Mouse (Mus musculus) heart, embryonic 14.5 days (tissue): ENCODE data around the gene Hoxc5. TPM values are rescaled to one million over a fixed set of nuclear protein-coding genes. Genes with fewer than 3 reads are reported as not detected.

Experiments used
- ATAC-seq: fragments of 200-750 bp; cut with Nextera tagmentation; 2 replicates; pipeline ENCODE4 v1.8.0; 2017; ENCODE audit warnings: low read depth, moderate TSS enrichment; ENCODE audit not compliant: insufficient number of reproducible peaks, insufficient read depth, low FRiP score
- H3K27ac ChIP-seq, 2 experiments: fragments of 200-500 bp in 1 of 2; fragments of 300-500 bp in 1 of 2; sonication (generic) in 1 of 2; replicated peaks in 1 of 2; 2 replicates each; pipeline ENCODE4 v1.5.1; 2012 to 2014; ENCODE audit warnings: low read depth in 2 of 2, low read length in 2 of 2, control low read depth in 1 of 2, mild to moderate bottlenecking in 1 of 2, mixed read lengths in 1 of 2; ENCODE audit not compliant: control insufficient read depth in 1 of 2, insufficient read depth in 1 of 2
- H3K27me3 ChIP-seq: fragments of 300-500 bp; sonication (generic); 2 replicates; pipeline ENCODE4 v1.6.1; 2014; ENCODE audit warnings: mild to moderate bottlenecking, low read length, control low read depth; ENCODE audit not compliant: control insufficient read depth, insufficient read depth
- H3K36me3 ChIP-seq: fragments of 300-500 bp; sonication (generic); 2 replicates; pipeline ENCODE4 v1.6.1; 2014; ENCODE audit warnings: mild to moderate bottlenecking, control low read depth, low read length, mixed read lengths; ENCODE audit not compliant: control insufficient read depth, insufficient read depth
- H3K4me1 ChIP-seq, 2 experiments: fragments of 200-500 bp in 1 of 2; fragments of 300-500 bp in 1 of 2; sonication (generic) in 1 of 2; 2 replicates each; pipeline ENCODE4 v1.6.1; 2012 to 2014; ENCODE audit warnings: low read length in 2 of 2, control low read depth in 1 of 2, mixed read lengths in 1 of 2; ENCODE audit not compliant: control insufficient read depth in 2 of 2, insufficient read depth in 2 of 2
- H3K4me2 ChIP-seq: fragments of 300-500 bp; sonication (generic); 2 replicates; pipeline ENCODE4 v1.6.1; 2014; ENCODE audit warnings: mild to moderate bottlenecking, low read length
- H3K4me3 ChIP-seq, 2 experiments: fragments of 200-500 bp in 1 of 2; fragments of 300-500 bp in 1 of 2; sonication (generic) in 1 of 2; 2 replicates each; pipeline ENCODE4 v1.5.1; 2012 to 2014; ENCODE audit warnings: low read length in 2 of 2, mild to moderate bottlenecking in 2 of 2, control low read depth in 1 of 2, low read depth in 1 of 2, moderate library complexity in 1 of 2; ENCODE audit not compliant: control insufficient read depth in 1 of 2, insufficient read depth in 1 of 2
- H3K9ac ChIP-seq: fragments of 300-500 bp; sonication (generic); 2 replicates; pipeline ENCODE4 v1.6.1; 2014; ENCODE audit warnings: mild to moderate bottlenecking, low read length
- H3K9me3 ChIP-seq: fragments of 300-500 bp; sonication (generic); 2 replicates; pipeline ENCODE4 v1.6.1; 2016; ENCODE audit warnings: low read length, control low read depth; ENCODE audit not compliant: control insufficient read depth
- WGBS: fragments of 180-500 bp; shearing (Covaris S2); extraction: QIAGEN DNeasy Blood & Tissue Kit; methylation state at CpG from one replicate; pipeline ENCODE4 v1.1.7; 2014; 5-methylcytosine and 5-hydroxymethylcytosine counted together
- polyA plus RNA-seq: library from polyadenylated mRNA; unstranded; fragments of >200 nt; fragmentation: Nextera tagmentation; extraction: Ambion mirVana; gene quantifications from 2 replicates; pipeline ENCODE4 v1.2.1, GENCODE M21; 2014

The Hoxc5 gene
- polyA plus RNA-seq, 1 experiment from 2014 or later, result 0.07 TPM

DNA sequence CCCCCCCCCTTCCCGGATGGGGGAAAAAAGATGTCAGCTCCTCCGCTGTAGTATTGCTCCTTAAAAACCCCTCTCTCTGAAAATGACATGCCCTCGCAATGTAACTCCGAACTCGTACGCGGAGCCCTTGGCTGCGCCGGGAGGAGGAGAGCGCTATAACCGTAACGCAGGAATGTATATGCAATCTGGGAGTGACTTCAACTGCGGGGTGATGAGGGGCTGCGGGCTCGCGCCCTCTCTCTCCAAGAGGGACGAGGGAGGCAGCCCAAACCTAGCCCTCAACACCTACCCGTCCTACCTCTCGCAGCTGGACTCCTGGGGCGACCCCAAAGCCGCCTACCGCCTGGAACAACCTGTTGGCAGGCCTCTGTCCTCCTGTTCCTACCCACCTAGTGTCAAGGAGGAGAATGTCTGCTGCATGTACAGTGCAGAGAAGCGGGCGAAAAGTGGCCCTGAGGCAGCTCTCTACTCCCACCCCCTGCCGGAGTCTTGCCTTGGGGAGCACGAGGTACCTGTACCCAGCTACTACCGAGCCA is 399 bp upstream of the Hoxc5 start, which contains the start of gene Hoxc10:
Gene Hoxc10, plus strand, starts transcription at position 21 of the 536 bp plus-strand sequence.
- Histone ChIP-seq H3K36me3 (no peaks in the 10 kb centered on the region), H3K4me1 (no peaks in the 10 kb centered on the region; a peak in 1 of 4 replicates), H3K9ac (no peak within 1 kb of the TSS), H3K27ac (no peak within 1 kb of the TSS), H3K4me3 (peak within 1 kb of the TSS in 1 of 2 experiments; percentile 16; a peak in 1 of 4 replicates), H3K9me3 (no peaks in the 10 kb centered on the region), H3K4me2 (peak within 1 kb of the TSS; percentile 44), H3K27me3 (peaks cover 99% of the 10 kb centered on the region)
- ATAC-seq, result no peak
- WGBS, result 3% methylated on average over 27 of the region's 27 CpGs

DNA sequence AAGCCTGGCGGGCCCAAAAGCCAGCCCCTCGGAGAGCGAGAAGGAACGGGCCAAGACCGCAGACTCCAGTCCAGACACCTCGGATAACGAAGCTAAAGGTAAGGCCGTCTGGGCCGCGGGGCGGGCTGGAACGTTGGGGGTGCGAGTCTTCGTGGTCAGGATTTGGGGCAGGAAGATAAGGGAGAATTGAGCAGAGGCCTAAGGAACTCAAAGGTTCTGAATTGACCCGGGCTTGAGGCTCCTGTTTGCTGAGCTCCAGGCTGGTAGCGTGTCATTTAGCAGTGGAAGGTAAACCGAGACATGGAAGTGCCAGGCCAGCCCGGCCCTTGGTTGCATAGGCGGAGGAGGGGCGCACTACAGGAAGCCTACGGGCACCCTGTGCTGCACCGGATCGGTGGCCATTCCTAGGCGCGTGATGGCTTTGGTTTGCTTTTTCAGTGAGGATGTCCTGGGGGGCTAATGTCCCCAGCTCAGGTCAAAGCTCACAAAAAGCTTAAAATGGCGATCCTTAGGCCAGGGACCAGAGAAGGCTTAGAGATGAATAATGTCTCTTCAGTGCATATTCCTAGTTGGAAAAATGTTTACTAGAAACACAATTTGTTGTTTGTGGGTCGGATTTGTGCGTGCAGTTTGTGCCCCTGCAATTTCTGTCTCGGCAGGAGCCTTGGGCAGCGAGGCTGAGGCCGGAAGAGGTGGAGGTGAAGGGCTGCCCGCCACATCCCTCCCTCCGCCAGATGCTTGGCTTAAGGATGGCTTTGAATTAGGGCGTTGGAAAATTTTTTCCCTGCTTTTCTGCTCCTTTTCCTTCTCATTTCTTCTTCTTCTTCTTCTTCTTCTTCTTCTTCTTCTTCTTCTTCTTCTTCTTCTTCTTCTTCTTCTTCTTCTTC is 511 bp downstream of the Hoxc5 start:
- Histone ChIP-seq H3K4me3 (no peak overlapping the region), H3K36me3 (no peaks in the 10 kb centered on the region), H3K4me2 (no peak overlapping the region), H3K27me3 (peaks cover 99% of the 10 kb centered on the region), H3K9ac (no peak overlapping the region), H3K9me3 (no peaks in the 10 kb centered on the region), H3K4me1 (no peaks in the 10 kb centered on the region; a peak in 1 of 4 replicates), H3K27ac (no peak overlapping the region)
- 4% methylated on average over 34 of the region's 34 CpGs for WGBS
- no peak for ATAC-seq

DNA sequence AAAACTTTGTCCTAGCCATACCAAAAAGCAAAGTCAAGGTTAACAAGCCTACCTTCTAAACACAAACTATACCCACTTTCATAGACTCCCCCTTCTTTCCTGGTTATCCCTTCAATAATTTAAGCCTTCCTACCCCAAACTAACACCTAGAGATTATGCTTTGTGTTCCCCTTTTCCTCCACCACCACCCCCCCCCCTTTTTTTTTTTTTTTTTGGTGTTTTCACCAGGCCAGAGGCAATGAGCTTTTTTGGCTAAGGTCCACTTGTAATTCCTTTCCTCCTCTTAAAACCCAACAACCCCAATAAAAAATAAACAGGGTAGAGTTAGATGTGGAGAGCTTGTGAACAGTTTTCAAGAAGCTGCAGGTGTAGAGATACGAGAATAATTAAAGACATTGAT is 2.1 kb downstream of the Hoxc5 start:
- Histone ChIP-seq H3K27ac (no peak overlapping the region), H3K9ac (no peak overlapping the region), H3K4me1 (no peaks in the 10 kb centered on the region; a peak in 1 of 4 replicates), H3K4me3 (no peak overlapping the region), H3K9me3 (no peaks in the 10 kb centered on the region), H3K36me3 (no peaks in the 10 kb centered on the region), H3K4me2 (no peak overlapping the region), H3K27me3 (peaks cover 99% of the 10 kb centered on the region)
- 26% methylated on average over 1 of the region's 1 CpGs for WGBS
- ATAC-seq, result no peak

- no peak overlapping the region for H3K27ac ChIP-seq
- no peak overlapping the region for H3K4me2 ChIP-seq
- no peaks in the 10 kb centered on the region for H3K9me3 ChIP-seq
- WGBS, result 1% methylated on average over 12 of the region's 12 CpGs
- no peak overlapping the region for H3K4me3 ChIP-seq
- no peaks in the 10 kb centered on the region; a peak in 1 of 4 replicates for H3K4me1 ChIP-seq
- no peak for ATAC-seq
- no peak overlapping the region for H3K9ac ChIP-seq
- H3K27me3 ChIP-seq, result peaks cover 99% of the 10 kb centered on the region
- no peaks in the 10 kb centered on the region for H3K36me3 ChIP-seq
These were observed 3.5 kb downstream of the Hoxc5 start for GRCm38 (mm10) chr15:102970740-102971139.

DNA sequence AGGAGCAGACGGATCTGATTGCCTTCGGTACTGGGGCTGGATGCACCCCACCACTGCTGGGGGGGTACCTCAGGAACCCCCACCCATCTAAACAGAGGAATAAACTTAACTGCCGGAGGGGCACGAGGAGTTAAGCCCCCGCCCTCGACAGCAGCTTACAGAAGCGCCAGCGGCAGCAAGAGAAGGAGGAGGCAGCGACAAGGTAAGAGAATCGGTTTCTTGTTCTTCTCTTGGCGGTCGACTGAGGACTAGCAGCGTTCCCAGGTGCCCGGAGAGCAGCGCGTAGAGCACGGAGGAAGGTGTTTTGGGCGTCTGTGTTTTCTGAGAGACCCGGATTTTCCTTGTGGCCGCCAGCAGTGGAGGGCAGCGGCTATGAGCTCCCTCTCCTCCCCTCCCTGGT is 5.0 kb downstream of the Hoxc5 start:
- no peak overlapping the region for H3K9ac ChIP-seq
- no peaks in the 10 kb centered on the region; a peak in 1 of 4 replicates for H3K4me1 ChIP-seq
- H3K4me3 ChIP-seq, result no peak overlapping the region
- no peak overlapping the region for H3K4me2 ChIP-seq
- under 1% methylated on average over 21 of the region's 21 CpGs for WGBS
- no peaks in the 10 kb centered on the region for H3K9me3 ChIP-seq
- no peak for ATAC-seq
- no peak overlapping the region for H3K27ac ChIP-seq
- no peaks in the 10 kb centered on the region for H3K36me3 ChIP-seq
- peaks cover 99% of the 10 kb centered on the region for H3K27me3 ChIP-seq

GRCm38 (mm10) chr15:102972753-102973152 is 5.5 kb downstream of the Hoxc5 start:
- no peak overlapping the region for H3K27ac ChIP-seq
- H3K27me3 ChIP-seq, result peaks cover 99% of the 10 kb centered on the region
- no peaks in the 10 kb centered on the region for H3K9me3 ChIP-seq
- no peak overlapping the region for H3K4me2 ChIP-seq
- no peak overlapping the region for H3K4me3 ChIP-seq
- H3K4me1 ChIP-seq, result no peaks in the 10 kb centered on the region; a peak in 1 of 4 replicates
- H3K9ac ChIP-seq, result no peak overlapping the region
- no peaks in the 10 kb centered on the region for H3K36me3 ChIP-seq
- 2% methylated on average over 6 of the region's 6 CpGs for WGBS
- no peak for ATAC-seq

- ATAC-seq, result no peak
- no peak overlapping the region for H3K9ac ChIP-seq
- 4% methylated on average over 7 of the region's 7 CpGs for WGBS
- no peaks in the 10 kb centered on the region for H3K36me3 ChIP-seq
- H3K4me2 ChIP-seq, result no peak overlapping the region
- H3K4me1 ChIP-seq, result no peaks in the 10 kb centered on the region; a peak in 1 of 4 replicates
- peaks cover 100% of the 10 kb centered on the region for H3K27me3 ChIP-seq
- no peak overlapping the region for H3K4me3 ChIP-seq
- no peaks in the 10 kb centered on the region for H3K9me3 ChIP-seq
- H3K27ac ChIP-seq, result no peak overlapping the region
These were observed 7.8 kb downstream of the Hoxc5 start for GRCm38 (mm10) chr15:102975034-102975433.
